Mouse (Mus musculus) embryonic fibroblast, embryonic 13.5 days (primary cell): ENCODE results near the gene Mboat1.

Experiments
- CTCF ChIP-seq: IDR thresholded peaks from 2 replicates; pipeline ENCODE4 v1.5.1; 2011; ENCODE audit warnings: mild to moderate bottlenecking, control low read depth, low read length, moderate library complexity, borderline replicate concordance; ENCODE audit not compliant: insufficient read depth
- POLR2A ChIP-seq: IDR thresholded peaks from 2 replicates; pipeline ENCODE4 v1.6.1; 2011; ENCODE audit warnings: low read depth, mild to moderate bottlenecking, control low read depth, low read length, moderate library complexity

- TF ChIP-seq CTCF (no peak), POLR2A (no peak)
Measured at GRCm38 (mm10) chr13:30095851-30096250, 40.4 kb upstream of the Mboat1 start.
